Mouse (Mus musculus) right cerebral cortex, postnatal 4 days (tissue): ENCODE measurements at regions not wholly inside any gene's neighbourhood (a gene's known extent, or its start where the extent isn't known, plus 50 kb on each side); places are given as distances from the start of the nearest gene placed in this dataset.
A peak's percentile ranks its signal among the peaks of the same experiment; 100 is the strongest.

Source experiments
- DNase-seq: peaks from one replicate; pipeline ENCODE4 v3.0.0-alpha.2; 2022

- no peak for DNase-seq
These were observed 477.4 kb upstream of the Diaph2 start for GRCm38 (mm10) chrX:129272135-129272534.

GRCm38 (mm10) chrX:129303987-129304386 lies 445.6 kb upstream of the Diaph2 start:
- peak; percentile 45 for DNase-seq

GRCm38 (mm10) chrX:129309380-129309779 lies 440.2 kb upstream of the Diaph2 start:
- DNase-seq, result no peak

- no peak for DNase-seq
These were observed 420.1 kb upstream of the Diaph2 start for GRCm38 (mm10) chrX:129329441-129329840.

- no peak for DNase-seq
These were observed 416.7 kb upstream of the Diaph2 start for GRCm38 (mm10) chrX:129332810-129333209.
